Mouse (Mus musculus) mouse embryonic stem cell (cell line): Measurements from ENCODE around the gene Myh14.

Experiments
- in situ Hi-C, 2 experiments: fragments of 300-500 bp; cut with MboI; formaldehyde crosslinking; loops; 1 replicate in 1 of 2; 3 replicates in 1 of 2; pipeline ENCODE4 v1.14.3; 2019 to 2020; ENCODE audit warnings: low sequenced_read_pairs in 2 of 2, low pct_unique_long_range_greater_than_20kb in 1 of 2, mixed read lengths in 1 of 2; ENCODE audit not compliant: unreplicated experiment in 1 of 2

Myh14 gene

DNA sequence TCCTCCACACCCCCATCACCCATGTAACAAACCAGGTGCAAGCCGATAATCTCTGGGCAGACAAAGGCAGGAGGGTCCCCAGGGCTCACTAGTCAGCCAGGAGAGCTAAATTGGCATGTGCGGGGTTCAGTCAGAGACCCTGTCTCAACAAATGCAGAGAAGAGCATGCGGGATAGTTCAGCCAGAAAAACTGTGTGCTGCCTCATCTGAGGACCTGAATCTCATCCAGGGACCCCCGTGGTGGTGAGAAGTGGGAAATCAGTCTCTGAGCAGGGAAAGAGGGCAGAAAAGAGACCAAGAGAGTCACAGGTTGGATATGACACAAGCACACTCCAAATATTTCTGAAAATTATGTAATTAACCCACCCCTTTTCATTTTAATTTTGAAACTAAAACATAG is 5.5 kb upstream of the Myh14 start:
- in situ Hi-C loops: no loop called here

DNA sequence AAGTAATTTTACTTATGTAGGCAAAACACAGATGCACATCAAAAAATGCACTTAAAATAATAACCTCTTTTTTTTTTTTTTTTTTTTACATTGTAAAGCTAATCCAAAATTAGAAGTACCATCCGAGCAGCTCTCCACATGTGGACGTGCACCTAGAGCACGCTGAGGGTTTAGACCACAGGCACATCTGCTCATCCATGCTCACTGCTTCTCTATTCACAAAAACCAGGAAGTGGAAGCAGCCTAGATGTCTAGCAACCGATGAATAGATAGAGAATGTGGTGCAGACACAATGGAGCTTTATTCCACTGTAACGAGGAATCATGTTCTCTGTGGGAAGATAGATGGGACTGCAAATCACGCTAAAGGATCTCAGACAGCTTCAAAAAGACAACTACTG is 4.5 kb upstream of the Myh14 start:
- in situ Hi-C loops: no loop called here

- in situ Hi-C loops: no loop called here
Observed at GRCm38 (mm10) chr7:44674511-44674910, 3.9 kb upstream of the Myh14 start.

GRCm38 (mm10) chr7:44672193-44672592 is 1.6 kb upstream of the Myh14 start:
- in situ Hi-C loops: no loop called here

DNA sequence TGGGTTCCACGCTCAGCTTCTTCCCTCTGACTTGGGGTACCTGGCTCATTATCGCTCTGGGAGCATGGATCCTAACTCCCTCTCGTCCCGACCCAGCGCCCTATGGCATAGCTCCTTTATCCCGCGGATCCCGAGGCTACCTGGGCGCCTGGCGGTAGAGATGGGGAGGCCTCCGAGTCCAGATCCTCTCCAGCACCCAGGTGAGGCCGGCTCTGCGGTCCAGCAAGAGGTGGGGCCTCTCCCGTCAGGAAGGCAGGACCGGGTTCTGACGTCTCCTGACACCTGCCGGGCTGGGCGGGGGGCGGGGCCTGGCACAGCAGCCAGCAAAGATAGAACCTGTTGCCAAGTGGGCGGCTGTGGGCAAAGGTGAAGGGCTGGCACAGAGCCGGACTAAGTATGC is 1.5 kb downstream of the Myh14 start:
- in situ Hi-C loops: loop anchor here (5.0 kb wide), 1 partner anchor 33 kb away; no protein-coding TSS in a partner anchor

- in situ Hi-C loops: loop anchor here (5.0 kb wide), 1 partner anchor 34 kb away; no protein-coding TSS in a partner anchor
Observed at GRCm38 (mm10) chr7:44667996-44668738, 2.5 kb downstream of the Myh14 start.

DNA sequence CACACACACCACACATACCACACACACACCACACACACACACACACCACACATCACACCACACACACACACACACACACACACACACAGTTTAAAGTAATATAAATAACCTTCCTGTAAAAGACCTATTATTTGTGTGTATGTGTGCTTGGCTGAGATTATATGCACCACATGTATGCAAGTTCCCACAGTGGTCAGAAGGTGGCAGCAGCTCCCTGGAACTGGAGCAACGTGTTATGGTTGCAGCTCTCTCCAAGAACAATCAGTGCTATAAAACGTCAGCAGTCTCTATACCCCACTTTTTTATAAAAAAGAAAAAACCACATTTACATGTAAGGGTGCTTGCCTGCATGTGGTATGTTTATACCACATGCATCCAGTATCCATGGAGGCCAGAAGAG is 4.2 kb downstream of the Myh14 start:
- in situ Hi-C loops: loop anchor here (5.0 kb wide), 1 partner anchor 36 kb away; no protein-coding TSS in a partner anchor

- in situ Hi-C loops: loop anchor here (5.0 kb wide), 1 partner anchor 38 kb away; no protein-coding TSS in a partner anchor
Observed at GRCm38 (mm10) chr7:44664731-44665130, 5.9 kb downstream of the Myh14 start.

GRCm38 (mm10) chr7:44663546-44663945 is 7.1 kb downstream of the Myh14 start:
- in situ Hi-C loops: no loop called here

GRCm38 (mm10) chr7:44662569-44662968 is 8.1 kb downstream of the Myh14 start:
- in situ Hi-C loops: no loop called here

GRCm38 (mm10) chr7:44662168-44662567 is 8.5 kb downstream of the Myh14 start:
- in situ Hi-C loops: no loop called here

DNA sequence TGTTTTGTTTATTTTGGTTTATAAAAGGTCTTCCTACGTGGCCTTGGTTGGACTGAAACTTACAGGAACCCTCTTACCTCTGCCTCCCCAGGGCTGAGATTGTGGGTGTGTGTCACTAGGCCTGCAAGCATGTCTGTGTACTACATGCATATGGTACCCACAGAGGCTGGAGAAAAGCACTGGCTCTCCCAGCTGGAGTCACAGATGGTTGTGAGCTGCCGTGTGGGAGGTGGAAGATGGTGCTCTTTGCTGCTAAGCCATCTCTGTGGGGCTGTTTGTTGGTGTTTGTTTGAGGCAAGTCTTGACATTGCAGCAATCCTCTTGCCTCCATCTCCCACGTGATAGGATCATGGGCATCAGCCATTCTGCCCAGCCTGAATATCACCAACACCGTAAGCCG is 9.4 kb downstream of the Myh14 start:
- in situ Hi-C loops: no loop called here

- in situ Hi-C loops: no loop called here
Observed at GRCm38 (mm10) chr7:44655504-44655903, 15.1 kb downstream of the Myh14 start.

DNA sequence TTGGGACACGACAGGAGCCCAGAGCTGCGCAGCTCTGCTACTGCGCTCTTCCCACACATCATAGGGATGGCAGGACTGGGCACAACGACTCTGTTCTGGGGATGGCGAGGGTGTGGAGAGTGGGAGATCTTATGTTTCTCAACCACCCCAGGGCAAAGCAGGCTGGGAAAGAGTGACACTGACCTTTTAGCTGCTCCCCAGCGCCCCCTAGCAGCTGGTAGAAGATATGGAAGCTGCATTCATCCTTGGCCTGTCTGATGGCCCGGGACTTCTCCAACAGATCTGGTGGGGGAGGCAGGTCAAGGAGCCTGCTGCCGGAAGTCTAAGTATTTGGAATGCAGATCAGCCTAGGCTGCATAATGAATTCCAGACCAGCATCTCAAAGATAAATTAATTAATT is 16.9 kb downstream of the Myh14 start:
- in situ Hi-C loops: loop anchor here in 1 of 2 experiments (5.0 kb wide), 1 partner anchor 71 kb away; no protein-coding TSS in a partner anchor

DNA sequence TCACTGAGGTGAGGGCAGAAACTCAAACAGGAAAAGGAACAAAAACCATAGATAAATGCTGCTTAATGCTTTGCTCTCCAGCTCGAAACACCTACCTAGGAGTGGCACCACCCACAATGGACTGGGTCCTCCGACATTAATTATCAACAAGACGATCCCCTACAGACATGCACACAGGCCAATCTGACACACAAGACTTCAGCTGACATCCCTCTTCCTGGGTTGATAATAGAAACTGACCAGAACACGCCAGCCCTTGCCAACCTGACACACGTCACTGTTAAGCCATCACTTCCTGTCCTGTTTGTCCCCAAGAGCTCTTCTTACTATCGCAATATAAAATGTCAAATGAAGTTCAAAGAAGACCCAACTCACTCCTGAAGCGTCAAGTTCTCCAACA is 19.2 kb downstream of the Myh14 start:
- in situ Hi-C loops: loop anchor here in 1 of 2 experiments (5.0 kb wide), 1 partner anchor 69 kb away; no protein-coding TSS in a partner anchor

GRCm38 (mm10) chr7:44649990-44650389 is 20.7 kb downstream of the Myh14 start:
- in situ Hi-C loops: loop anchor here in 1 of 2 experiments (5.0 to 25.0 kb wide), 2 partner anchors 68 to 388 kb away; partner anchors contain the start of genes Acp4 and Gm15517

GRCm38 (mm10) chr7:44649094-44649610 is 21.5 kb downstream of the Myh14 start:
- in situ Hi-C loops: loop anchor here in 1 of 2 experiments (25.0 kb wide), 1 partner anchor 387 kb away; the partner anchor contains the start of genes Acp4 and Gm15517

GRCm38 (mm10) chr7:44647729-44648128 is 22.9 kb downstream of the Myh14 start:
- in situ Hi-C loops: loop anchor here in 1 of 2 experiments (25.0 kb wide), 1 partner anchor 385 kb away; the partner anchor contains the start of genes Acp4 and Gm15517

- in situ Hi-C loops: loop anchor here in 1 of 2 experiments (25.0 kb wide), 1 partner anchor 385 kb away; the partner anchor contains the start of genes Acp4 and Gm15517
Observed at GRCm38 (mm10) chr7:44647042-44647724, 23.5 kb downstream of the Myh14 start.
